Mouse (Mus musculus): ENCODE results near the gene Rab3gap1. TPM values are rescaled to one million over a fixed set of nuclear protein-coding genes. Genes with fewer than 3 reads are reported as not detected.
"Not testable (repeated sequence)": the region's sequence is repeated elsewhere in the genome, so short reads cannot be mapped to it uniquely, and the experiment has no call there.

The Rab3gap1 gene
- polyA plus RNA-seq, 1 experiment from 2014 or later: 22.7 TPM

DNA sequence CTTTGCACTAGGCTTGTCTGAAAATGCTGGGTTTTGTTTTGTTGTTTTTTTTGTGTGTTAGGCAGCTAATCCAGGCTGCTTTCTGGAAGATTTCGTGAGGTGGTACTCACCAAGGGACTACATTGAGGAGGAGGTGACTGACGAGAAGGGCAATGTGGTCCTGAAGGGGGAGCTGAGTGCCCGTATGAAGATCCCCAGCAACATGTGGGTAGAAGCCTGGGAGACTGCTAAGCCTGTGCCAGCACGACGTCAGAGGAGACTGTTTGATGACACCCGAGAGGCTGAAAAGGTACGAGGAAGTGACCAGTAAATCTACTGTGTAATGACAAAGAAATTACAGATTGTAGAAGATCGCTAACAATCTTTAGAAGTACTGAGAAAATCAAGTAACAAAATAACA, 68.7 kb downstream of the Rab3gap1 start:
- WGBS: 78% methylated on average over 8 of the region's 8 CpGs
- peaks cover 76% of the 10 kb centered on the region for H3K36me3 ChIP-seq
- no peak overlapping the region for H3K9ac ChIP-seq (replicated peaks)
- no peak overlapping the region for H3K27ac ChIP-seq
- no peak overlapping the region for H3K4me3 ChIP-seq (replicated peaks)
- H3K4me1 ChIP-seq (replicated peaks): no peaks in the 10 kb centered on the region
- no peaks in the 10 kb centered on the region for H3K9me3 ChIP-seq
- ATAC-seq: no peak
- no peaks in the 10 kb centered on the region for H3K27me3 ChIP-seq
- no peak overlapping the region for H3K4me2 ChIP-seq (replicated peaks)

- no peak overlapping the region for H3K4me3 ChIP-seq (replicated peaks)
- no peak overlapping the region for H3K27ac ChIP-seq
- H3K27me3 ChIP-seq: no peaks in the 10 kb centered on the region
- H3K9me3 ChIP-seq: no peaks in the 10 kb centered on the region
- WGBS: 91% methylated on average over 10 of the region's 10 CpGs
- H3K36me3 ChIP-seq: peaks cover 72% of the 10 kb centered on the region
- H3K4me1 ChIP-seq (replicated peaks): no peaks in the 10 kb centered on the region
- 0 out of 2 replicates have a peak, but pooled peaks have one; percentile 20 for ATAC-seq
- no peak overlapping the region for H3K4me2 ChIP-seq (replicated peaks)
- no peak overlapping the region for H3K9ac ChIP-seq (replicated peaks)
Observed at GRCm38 (mm10) chr1:127942231-127942630, 73.7 kb downstream of the Rab3gap1 start.

DNA sequence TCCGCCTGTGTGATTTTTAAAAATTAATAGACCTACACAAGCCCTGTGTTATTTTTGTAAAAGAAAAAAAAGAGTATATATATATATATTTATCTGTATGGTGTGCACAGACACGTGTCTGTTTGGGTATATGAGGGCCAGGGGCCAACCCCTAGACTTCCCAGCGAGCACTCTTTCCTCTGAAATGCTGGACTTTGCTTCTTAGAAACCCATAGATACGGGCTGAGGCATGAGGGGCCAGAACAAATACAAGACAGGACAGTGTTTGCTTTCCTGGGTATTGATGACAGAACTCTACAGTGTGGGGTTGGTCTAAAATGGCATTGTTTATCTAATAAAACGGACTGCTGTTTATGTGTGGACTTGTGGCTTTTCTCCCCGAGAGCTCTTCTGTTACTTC, 74.9 kb downstream of the Rab3gap1 start:
- no peaks in the 10 kb centered on the region for H3K9me3 ChIP-seq
- no peak overlapping the region for H3K4me3 ChIP-seq (replicated peaks)
- no peak overlapping the region for H3K27ac ChIP-seq
- peaks cover 71% of the 10 kb centered on the region for H3K36me3 ChIP-seq
- no peaks in the 10 kb centered on the region for H3K4me1 ChIP-seq (replicated peaks)
- H3K4me2 ChIP-seq (replicated peaks): no peak overlapping the region
- ATAC-seq: no peak
- WGBS: 89% methylated on average over 6 of the region's 6 CpGs
- no peak overlapping the region for H3K9ac ChIP-seq (replicated peaks)
- H3K27me3 ChIP-seq: no peaks in the 10 kb centered on the region

DNA sequence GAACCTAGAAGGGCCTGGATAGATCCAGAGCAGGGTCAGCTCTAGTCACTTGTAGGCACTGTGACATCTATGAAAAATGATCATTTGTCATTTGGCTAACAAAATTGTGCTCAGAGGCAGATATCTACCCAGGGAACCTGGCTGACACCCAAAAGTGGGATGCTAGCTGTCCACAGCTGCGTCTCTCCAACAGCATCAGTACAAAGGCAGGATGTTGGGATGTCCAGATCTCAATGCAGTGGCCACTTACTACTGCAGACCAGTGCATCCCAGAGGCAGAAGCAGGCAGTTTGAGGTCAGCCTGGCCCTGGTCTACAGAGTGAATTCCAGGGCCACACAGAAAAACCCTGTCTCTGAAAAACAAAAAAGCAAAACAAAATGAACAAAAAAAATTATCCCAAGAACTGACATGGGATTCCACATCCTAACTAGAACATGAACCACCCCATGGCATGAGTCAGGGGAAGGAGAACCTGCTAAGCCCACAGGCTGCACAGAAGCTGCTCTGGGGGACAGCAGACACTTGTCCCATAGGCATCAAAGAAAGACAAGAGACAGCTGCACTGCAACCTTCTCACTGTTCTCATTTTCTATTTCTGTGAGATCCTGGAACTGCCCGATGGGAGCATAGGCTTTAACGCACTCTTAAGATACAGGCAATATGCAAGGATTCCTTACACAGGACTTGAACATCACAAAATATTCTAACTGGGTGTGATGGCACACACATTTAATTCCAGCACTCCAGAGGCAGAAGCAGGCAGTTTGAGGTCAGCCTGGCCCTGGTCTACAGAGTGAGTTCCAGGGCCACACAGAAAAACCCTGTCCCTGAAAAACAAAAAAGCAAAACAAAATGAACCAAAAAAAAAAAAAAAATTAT, 77.4 kb downstream of the Rab3gap1 start:
- WGBS: 88% methylated on average over 3 of the region's 3 CpGs
- Histone ChIP-seq H3K4me1 (replicated peaks) (no peaks in the 10 kb centered on the region), H3K27ac (no peak overlapping the region), H3K9ac (replicated peaks) (no peak overlapping the region), H3K4me2 (replicated peaks) (no peak overlapping the region), H3K36me3 (peaks cover 48% of the 10 kb centered on the region), H3K4me3 (replicated peaks) (no peak overlapping the region), H3K27me3 (no peaks in the 10 kb centered on the region), H3K9me3 (no peaks in the 10 kb centered on the region)
- no peak for ATAC-seq

GRCm38 (mm10) chr1:127946615-127947249, 78.2 kb downstream of the Rab3gap1 start:
- WGBS: 88% methylated on average over 5 of the region's 5 CpGs
- no peaks in the 10 kb centered on the region for H3K4me1 ChIP-seq (replicated peaks)
- no peak for ATAC-seq
- no peak overlapping the region for H3K4me2 ChIP-seq (replicated peaks)
- no peak overlapping the region for H3K4me3 ChIP-seq (replicated peaks)
- H3K9ac ChIP-seq (replicated peaks): no peak overlapping the region
- no peak overlapping the region for H3K27ac ChIP-seq
- peaks cover 42% of the 10 kb centered on the region for H3K36me3 ChIP-seq
- H3K9me3 ChIP-seq: no peaks in the 10 kb centered on the region
- no peaks in the 10 kb centered on the region for H3K27me3 ChIP-seq

- WGBS: 95% methylated on average over 5 of the region's 5 CpGs
- H3K9ac ChIP-seq (replicated peaks): no peak overlapping the region
- no peaks in the 10 kb centered on the region for H3K27me3 ChIP-seq
- H3K9me3 ChIP-seq: no peaks in the 10 kb centered on the region
- H3K4me3 ChIP-seq (replicated peaks): no peak overlapping the region
- no peak for ATAC-seq
- no peak overlapping the region for H3K4me2 ChIP-seq (replicated peaks)
- peaks cover 23% of the 10 kb centered on the region for H3K36me3 ChIP-seq
- no peaks in the 10 kb centered on the region for H3K4me1 ChIP-seq (replicated peaks)
- no peak overlapping the region for H3K27ac ChIP-seq
Observed at GRCm38 (mm10) chr1:127948748-127949147, 80.2 kb downstream of the Rab3gap1 start.

DNA sequence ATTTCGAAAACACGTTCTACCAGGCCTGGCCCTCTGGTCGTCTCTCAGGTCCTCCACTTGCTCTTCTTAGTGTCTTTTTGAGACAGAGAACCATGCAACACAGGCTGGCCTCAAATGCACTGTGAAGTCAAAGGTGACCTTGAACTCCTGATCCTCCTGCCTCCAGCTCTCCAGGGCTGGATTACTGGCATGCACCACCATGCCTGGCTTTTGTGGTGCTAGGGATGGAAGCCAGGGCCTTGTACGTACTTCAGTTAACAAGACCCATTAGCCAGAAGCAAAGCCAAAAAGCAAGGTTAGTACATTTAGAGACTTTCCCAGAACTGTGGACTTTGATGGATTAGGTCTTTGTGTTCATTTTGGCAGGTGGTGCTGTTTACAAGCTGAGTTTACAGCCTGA, 83.7 kb downstream of the Rab3gap1 start:
- ATAC-seq: no peak
- H3K27ac ChIP-seq: no peak overlapping the region
- H3K4me1 ChIP-seq (replicated peaks): no peaks in the 10 kb centered on the region
- H3K27me3 ChIP-seq: no peaks in the 10 kb centered on the region
- no peak overlapping the region for H3K4me3 ChIP-seq (replicated peaks)
- H3K9me3 ChIP-seq: no peaks in the 10 kb centered on the region
- WGBS: 87% methylated on average over 4 of the region's 4 CpGs
- no peak overlapping the region for H3K4me2 ChIP-seq (replicated peaks)
- H3K9ac ChIP-seq (replicated peaks): no peak overlapping the region
- H3K36me3 ChIP-seq: peaks cover 15% of the 10 kb centered on the region

- not testable (repeated sequence) for H3K27ac ChIP-seq; H3K9ac ChIP-seq (replicated peaks); H3K4me2 ChIP-seq (replicated peaks); H3K4me3 ChIP-seq (replicated peaks); ATAC-seq; H3K36me3 ChIP-seq; H3K4me1 ChIP-seq (replicated peaks); H3K9me3 ChIP-seq; H3K27me3 ChIP-seq
- 89% methylated on average over 4 of the region's 4 CpGs for WGBS
Observed at GRCm38 (mm10) chr1:127954198-127954597, 85.6 kb downstream of the Rab3gap1 start.

DNA sequence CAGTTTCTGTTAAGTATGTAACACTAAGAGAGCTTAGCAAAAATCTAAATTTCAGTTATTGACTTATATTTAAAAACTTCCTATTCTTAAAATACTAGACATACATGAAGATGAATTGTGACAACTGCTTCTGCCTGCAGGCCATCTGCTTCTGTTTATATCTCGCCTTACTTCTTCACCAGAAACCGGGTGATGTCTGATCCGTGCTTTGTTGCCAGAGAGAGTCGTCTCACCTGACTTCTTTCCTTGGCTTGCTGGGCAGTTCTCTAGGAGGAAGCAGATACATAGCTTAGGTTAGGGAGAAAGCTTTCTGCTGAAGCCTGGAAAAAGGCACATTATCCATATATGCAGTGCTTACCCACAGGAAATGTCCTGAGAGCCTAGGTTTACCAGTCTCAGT, 86.2 kb downstream of the Rab3gap1 start:
- H3K36me3 ChIP-seq: 0 out of 2 replicates have a peak, but pooled peaks cover 2% of the 10 kb centered on the region
- no peak overlapping the region for H3K27ac ChIP-seq
- ATAC-seq: no peak
- WGBS: 88% methylated on average over 4 of the region's 4 CpGs
- H3K4me2 ChIP-seq (replicated peaks): no peak overlapping the region
- no peak overlapping the region for H3K4me3 ChIP-seq (replicated peaks)
- H3K4me1 ChIP-seq (replicated peaks): peaks cover 14% of the 10 kb centered on the region
- no peaks in the 10 kb centered on the region for H3K9me3 ChIP-seq
- H3K9ac ChIP-seq (replicated peaks): no peak overlapping the region
- H3K27me3 ChIP-seq: no peaks in the 10 kb centered on the region

DNA sequence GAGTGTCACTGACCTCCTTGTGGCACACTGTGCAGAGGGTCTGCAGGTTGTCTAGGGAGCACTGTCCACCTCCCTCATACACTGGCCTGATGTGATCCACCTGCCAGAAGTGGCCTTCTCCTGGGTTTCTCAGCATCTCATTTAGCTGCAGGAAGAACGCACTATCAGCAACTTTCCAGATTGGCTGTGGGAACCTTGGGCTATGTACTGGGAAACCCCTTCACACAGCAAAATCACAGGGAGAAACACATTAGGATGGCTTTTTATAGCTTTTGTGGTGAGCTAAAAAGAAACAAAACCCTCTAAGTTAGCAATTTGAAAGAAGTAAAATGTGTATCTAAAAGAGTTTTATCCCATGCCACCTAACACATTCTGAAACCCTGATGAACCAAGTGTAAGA, 88.0 kb downstream of the Rab3gap1 start:
- Histone ChIP-seq H3K27ac (no peak overlapping the region), H3K4me1 (replicated peaks) (peaks cover 18% of the 10 kb centered on the region), H3K36me3 (0 out of 2 replicates have a peak, but pooled peaks cover 2% of the 10 kb centered on the region), H3K9me3 (no peaks in the 10 kb centered on the region), H3K27me3 (no peaks in the 10 kb centered on the region), H3K4me2 (replicated peaks) (no peak overlapping the region), H3K9ac (replicated peaks) (no peak overlapping the region), H3K4me3 (replicated peaks) (no peak overlapping the region)
- no peak for ATAC-seq
- WGBS: 90% methylated on average over 1 of the region's 1 CpGs

DNA sequence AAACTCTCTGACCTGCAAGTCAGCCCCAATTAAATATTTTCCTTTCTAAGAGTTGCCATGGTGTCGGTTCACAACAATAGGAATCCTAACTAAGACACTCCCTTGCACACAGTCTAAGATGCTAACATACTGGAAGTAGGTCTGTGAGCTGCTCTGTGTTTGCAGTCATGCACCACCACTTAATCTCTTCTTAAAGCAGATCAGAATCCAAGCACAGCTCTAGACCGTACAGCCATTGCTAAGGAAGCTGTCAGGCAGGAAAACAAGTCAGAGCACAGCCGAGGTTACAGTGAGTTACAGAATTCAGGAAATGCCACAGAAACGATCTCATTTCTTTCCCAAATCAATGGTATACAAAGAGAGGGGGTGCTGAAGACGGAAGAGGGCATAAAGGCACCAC, 90.2 kb downstream of the Rab3gap1 start:
- H3K4me2 ChIP-seq (replicated peaks): peak overlapping the region; percentile 9; the same call in 1 of the 2 replicates

GRCm38 (mm10) chr1:127959312-127959718, 90.7 kb downstream of the Rab3gap1 start:
- ATAC-seq: peak; percentile 69
- 5% methylated on average over 7 of the region's 7 CpGs for WGBS
- Histone ChIP-seq H3K27ac (peak overlapping the region; percentile 78), H3K4me2 (replicated peaks) (peak overlapping the region; percentile 9), H3K36me3 (no peaks in the 10 kb centered on the region), H3K4me3 (replicated peaks) (no peak overlapping the region), H3K9me3 (no peaks in the 10 kb centered on the region), H3K27me3 (no peaks in the 10 kb centered on the region), H3K9ac (replicated peaks) (peak overlapping the region; percentile 37; the same call in 1 of the 2 replicates), H3K4me1 (replicated peaks) (peaks cover 18% of the 10 kb centered on the region)

More for the DNA sequence above, 90.2 kb downstream of the Rab3gap1 start:
- Histone ChIP-seq H3K4me3 (replicated peaks) (no peak overlapping the region), H3K36me3 (0 out of 2 replicates have a peak, but pooled peaks cover 1% of the 10 kb centered on the region), H3K9ac (replicated peaks) (peak overlapping the region; percentile 37; the same call in 1 of the 2 replicates), H3K9me3 (no peaks in the 10 kb centered on the region), H3K27me3 (no peaks in the 10 kb centered on the region), H3K27ac (peak overlapping the region; percentile 78), H3K4me1 (replicated peaks) (peaks cover 18% of the 10 kb centered on the region)
- 23% methylated on average over 5 of the region's 5 CpGs for WGBS
- ATAC-seq: peak; percentile 86
